24 mouse cellular contexts compared by ENCODE assay signal in the genomic region with DNA sequence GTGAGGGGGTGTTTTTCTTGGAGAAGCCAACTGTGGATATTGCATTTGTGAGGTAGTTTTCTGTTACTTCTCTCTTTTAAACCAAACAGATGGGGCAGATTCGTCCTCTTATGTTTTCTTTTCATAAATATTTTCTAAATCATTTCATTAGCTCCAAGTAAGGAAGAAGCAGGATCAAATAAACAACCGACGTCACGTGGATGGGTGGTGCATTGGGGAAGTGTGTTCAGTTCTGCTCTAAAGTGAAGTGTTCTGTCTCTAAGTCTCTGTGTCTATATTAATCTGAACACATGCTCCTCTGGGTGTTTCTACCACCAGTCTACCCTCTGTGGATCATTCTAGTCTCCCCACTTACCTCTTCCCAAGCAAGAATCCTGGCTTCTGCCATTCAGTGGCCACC.
DNase-seq lines count a peak whose midpoint lies in the region; ATAC-seq and TF ChIP-seq lines count a peak whose summit lies in the region.
"Had no signal": no experiment of that assay in that cellular context is flagged by ENCODE, and none has a peak within 500 bp of the region (broad histone marks: within the 10 kb centered on the region; RNA-seq: fewer than 3 reads in every experiment).

No protein-coding gene starts in this region.

- DNase-seq in frontal cortex, postnatal 14 days (ENCODE audit: low spot score in 2 of 2): no peak
- DNase-seq in left cerebral cortex, adult 2 months (ENCODE audit: extremely low spot score in 1 of 2, low spot score in 2 of 2): no peak
- no peak for DNase-seq in left cerebral cortex, adult 11 months (ENCODE audit: low spot score)
- peak; percentile 41 for DNase-seq in right cerebral cortex, adult 18-20 months
- no peak for DNase-seq in right cerebral cortex, postnatal 4 days
- DNase-seq in kidney, postnatal 10 days: no peak
- DNase-seq: adrenal gland, adult 8-10 months; adrenal gland, postnatal 14 days; adrenal gland, postnatal 36 days; B cell, adult 2 months; cerebellum, adult 11 months; cerebellum, adult 18-20 months; cerebellum, adult 8-10 months; cerebellum, adult 9-11 months; cerebellum, postnatal 14 days; cerebellum, postnatal 36 days had no signal

- H3K4me3 ChIP-seq in left cerebral cortex, adult 2 months: no peak overlapping the region
- H3K4me3 ChIP-seq: embryonic facial prominence, embryonic 10.5 days; embryonic facial prominence, embryonic 12.5 days; forebrain, embryonic 13.5 days; forebrain, embryonic 15.5 days had no signal

- ATAC-seq in frontal cortex, adult (ENCODE audit: low TSS enrichment): peak; percentile 61
- ATAC-seq: activated CD4-positive, CD25-positive, alpha-beta regulatory T cell, adult 4 months; CD4-positive, CD25-positive, alpha-beta regulatory T cell, adult 4 months; forebrain, embryonic 13.5 days; forebrain, embryonic 15.5 days; Patski had no signal

- intact Hi-C loops in left cerebral cortex, adult 2 months (cut with DNase I): no loop called here

- H3K27ac ChIP-seq in left cerebral cortex, adult 2 months: peak overlapping the region; percentile 72
- H3K27ac ChIP-seq: embryonic facial prominence, embryonic 10.5 days; embryonic facial prominence, embryonic 12.5 days; forebrain, embryonic 13.5 days; forebrain, embryonic 15.5 days had no signal

- TF ChIP-seq CTCF in left cerebral cortex, adult 2 months (IDR thresholded peaks at IDR 0.05): no peak
